Mouse (Mus musculus) activated CD4-positive, CD25-positive, alpha-beta regulatory T cell, adult 4 months (primary cell): ENCODE measurements around the gene Dohh. TPM values are rescaled to one million over a fixed set of nuclear protein-coding genes. Genes with fewer than 3 reads are reported as not detected.

Experiments
- ATAC-seq: one replicate; pipeline ENCODE4 v1.8.0; 2017
- polyA plus RNA-seq, 2 experiments: library from polyadenylated mRNA; unstranded; fragments of 100-300 nt; shearing (Covaris generic); gene quantifications; one replicate each; pipeline ENCODE4 v1.2.1; 2017

Dohh gene
- polyA plus RNA-seq, 2 experiments from 2014 or later: 12.7 to 13.7 TPM

DNA sequence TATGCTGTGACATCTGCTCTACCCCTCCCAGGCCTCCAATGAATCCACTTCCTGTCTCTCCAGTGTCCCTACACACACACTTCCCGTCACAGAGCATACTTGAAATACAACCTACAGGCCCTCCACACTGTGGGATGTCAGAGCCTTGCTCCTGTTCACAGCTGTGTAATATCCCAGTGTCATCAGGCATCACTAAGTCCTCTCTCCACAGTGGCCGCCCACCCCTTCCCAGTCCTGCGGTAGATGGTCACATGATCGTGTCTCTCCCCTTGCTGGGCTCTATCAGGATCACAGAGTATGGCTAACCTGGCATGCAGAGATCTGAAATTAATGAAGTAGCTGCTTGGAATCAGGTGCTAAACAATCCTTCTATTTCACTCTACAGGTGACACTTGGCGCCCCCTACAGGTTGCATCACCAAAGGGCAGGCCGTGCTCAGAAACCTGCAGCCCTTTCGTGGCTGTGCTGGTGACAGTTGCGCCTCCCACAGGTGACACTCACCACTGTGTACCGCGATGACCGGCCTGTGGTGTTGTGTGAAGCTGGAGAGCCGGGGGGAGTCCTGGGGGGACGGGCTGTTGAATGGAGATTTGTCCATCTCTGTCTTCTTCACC, 21.5 kb downstream of the Dohh start:
- peak; percentile 13 for ATAC-seq

- no peak for ATAC-seq
These were observed 22.5 kb downstream of the Dohh start for GRCm38 (mm10) chr10:81406504-81407440.

GRCm38 (mm10) chr10:81407539-81408423, 23.6 kb downstream of the Dohh start:
- peak; percentile 82 for ATAC-seq

GRCm38 (mm10) chr10:81408424-81408729, 24.1 kb downstream of the Dohh start:
- no peak for ATAC-seq

GRCm38 (mm10) chr10:81408871-81409291, 24.7 kb downstream of the Dohh start:
- no peak for ATAC-seq

DNA sequence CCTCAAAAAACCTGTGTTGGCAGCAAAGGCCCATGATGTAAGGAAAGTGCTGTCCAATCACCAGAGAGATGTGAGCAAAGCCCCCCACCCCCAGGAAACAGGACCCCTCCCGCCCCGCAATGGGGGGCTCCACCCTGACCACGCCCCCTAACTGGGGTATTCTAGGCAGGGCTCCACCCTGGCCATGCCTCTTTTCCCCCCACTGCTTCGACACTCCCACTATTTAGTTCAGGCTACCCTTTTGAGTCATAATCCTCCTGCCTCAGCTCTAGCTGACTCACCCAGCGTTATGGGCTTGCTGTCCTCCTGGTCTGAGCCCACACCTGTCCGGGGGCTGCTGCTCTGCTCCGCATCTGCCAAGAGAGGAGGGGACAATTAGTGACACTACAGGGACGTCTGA, 25.1 kb downstream of the Dohh start:
- no peak for ATAC-seq

DNA sequence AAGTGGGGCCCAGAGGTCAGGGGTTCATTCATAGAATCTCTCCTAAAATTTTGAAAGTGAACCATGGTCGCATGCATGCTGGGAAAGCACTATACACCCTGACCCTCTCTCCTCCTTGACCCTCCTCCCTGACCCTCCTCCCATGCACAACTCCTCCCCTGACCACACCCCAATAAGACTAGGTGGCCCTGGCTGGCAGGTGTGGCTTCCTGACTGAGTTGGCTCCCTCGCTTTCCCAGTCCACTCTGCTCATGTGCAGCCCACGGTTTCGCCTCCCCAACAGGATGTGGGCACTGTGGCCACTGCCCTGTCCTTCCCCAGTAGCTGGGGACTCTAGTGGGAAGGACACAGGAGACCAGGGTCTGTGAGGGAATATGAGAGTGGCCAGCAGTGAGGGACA, 26.1 kb downstream of the Dohh start:
- ATAC-seq: no peak

DNA sequence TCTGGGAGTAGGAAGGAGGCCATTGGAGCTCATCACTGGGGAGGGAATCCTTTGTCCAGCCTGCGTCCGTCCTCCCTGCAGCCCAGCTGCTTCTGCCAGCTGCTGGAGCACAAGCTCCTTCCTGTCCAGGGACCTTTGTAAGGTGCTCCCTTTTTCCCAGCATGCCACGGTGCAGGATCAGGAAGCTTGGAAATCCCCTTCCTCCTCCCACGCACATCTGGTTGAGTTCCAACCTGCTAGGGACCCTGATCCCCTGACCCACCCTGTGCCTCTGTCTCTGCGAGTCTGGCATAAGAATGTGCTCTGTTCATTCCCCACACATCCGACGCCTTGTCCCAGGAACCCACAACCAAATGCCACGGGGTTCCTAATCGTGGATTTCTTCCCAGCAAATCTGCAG, 26.8 kb downstream of the Dohh start:
- ATAC-seq: no peak

- ATAC-seq: no peak
These were observed 27.5 kb downstream of the Dohh start for GRCm38 (mm10) chr10:81411471-81412400.

- ATAC-seq: no peak
These were observed 28.5 kb downstream of the Dohh start for GRCm38 (mm10) chr10:81412586-81413309.

DNA sequence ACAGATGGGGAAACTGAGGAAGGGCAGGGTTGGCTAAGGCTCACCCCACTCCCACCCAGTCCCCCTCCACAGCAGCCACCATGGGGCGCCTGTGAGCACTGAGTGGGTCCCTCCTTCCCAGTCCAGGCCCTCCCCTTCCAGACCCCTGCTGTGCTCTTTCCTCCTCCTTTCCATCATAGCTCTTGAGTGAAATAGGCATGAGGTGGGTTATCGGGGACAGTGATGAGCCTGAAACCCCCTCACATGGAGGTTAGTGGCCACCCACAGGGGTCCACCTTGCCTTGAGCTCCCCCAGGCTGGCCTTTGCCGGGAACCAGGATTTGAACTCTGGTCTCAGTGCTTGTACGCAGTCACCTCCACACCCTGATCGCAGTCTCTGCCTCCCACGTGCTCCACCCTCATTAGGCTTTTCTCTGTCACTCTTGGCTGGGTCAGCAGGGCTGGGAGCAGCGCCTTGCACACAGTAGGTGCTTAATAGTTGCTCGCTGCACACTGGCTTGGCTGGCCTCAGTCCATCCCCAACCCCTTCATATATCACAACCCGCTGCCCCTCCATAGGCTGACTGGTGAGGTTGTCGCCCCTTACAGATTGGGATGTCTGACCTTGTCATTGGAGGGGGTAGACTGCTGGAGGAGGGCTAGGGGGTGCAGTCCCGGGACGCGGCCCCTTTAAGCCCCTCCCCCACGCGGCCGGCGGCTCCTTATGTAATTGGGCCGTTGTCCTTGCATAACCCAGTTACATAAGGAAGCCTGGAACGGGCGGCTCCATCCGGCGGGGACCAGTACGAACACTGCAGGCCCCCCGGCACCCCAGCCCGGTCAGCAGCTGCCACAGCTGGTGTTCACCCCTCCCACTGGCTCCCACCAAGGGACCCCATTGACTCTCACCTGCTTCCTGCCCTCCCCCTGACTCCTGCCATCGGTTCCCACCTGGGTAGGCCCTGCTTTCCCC, 29.4 kb downstream of the Dohh start:
- ATAC-seq: no peak

DNA sequence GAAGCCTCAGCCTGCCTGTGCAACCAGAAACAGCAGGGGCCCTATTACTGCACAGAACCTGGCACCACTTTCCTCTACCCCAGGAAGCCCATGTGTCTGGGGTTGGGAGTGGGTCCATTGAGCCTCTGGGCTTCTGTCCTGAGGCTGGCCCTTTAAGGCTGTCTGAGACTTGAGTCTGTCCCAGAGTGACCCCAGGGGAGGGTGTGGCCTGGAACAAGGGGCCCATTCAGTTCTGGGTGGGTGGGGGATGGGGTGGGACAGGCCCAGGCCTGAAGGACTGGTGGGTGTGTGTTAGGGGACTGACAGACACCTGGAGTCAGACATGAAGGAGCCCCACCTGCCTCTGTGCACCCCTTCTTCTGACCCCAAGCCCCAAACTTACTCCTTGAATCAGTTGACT, 30.5 kb downstream of the Dohh start:
- ATAC-seq: no peak

DNA sequence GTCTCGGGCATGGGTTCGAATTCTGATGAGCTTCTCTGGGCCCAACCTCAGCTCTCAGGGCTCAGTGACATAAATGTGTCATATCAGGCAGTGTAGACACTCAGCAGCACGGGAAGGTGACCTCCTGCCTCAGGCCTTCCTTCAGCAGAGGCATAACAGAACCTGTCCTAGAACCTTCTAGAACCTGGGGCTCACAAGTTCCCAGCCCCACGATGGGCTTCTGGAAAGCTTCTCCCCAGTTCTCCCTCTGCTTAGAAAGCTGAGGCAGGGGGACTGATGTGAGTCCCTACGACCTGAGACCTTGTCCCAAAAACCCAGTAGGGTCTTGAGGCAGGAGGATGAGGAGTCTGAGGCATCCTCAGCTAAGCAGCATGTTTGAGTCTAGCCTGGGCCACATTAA, 30.9 kb downstream of the Dohh start:
- no peak for ATAC-seq

DNA sequence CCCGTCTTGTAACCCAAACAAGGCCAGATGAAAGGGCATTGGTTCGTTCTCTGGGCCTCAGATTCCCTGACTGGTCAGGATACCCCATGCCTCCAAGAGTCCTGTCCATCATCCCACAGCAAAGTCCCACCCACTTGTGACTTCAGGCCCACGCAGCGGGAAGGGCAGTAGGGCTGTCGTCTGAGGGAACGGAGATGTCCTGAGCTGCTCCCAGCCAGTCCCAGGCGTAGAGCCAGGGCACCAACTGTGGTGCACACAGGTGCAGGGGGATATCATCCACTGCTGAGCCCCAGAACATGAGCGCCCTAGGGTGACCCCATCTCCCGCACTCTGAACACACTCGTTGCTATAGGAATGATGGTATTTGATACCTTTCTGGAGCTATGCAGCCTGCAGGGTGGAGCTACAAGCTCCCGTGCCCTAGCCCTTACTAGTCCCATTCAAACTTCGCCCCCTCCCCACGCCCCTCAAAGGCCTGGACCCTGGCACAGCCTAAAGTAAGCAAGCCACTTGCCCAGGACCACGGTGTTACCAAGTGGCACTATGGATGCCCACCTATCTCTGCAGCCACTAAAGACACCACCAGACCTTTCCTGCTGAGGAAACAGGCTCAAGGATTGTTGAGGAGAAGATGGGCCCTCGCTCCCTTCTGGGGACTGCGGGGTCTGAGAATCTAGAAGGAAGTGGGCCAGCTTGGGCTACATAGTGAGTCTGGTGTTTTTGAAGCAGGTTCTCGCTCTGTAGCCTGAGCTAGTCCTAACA, 31.5 kb downstream of the Dohh start:
- no peak for ATAC-seq

GRCm38 (mm10) chr10:81416581-81417226, 32.5 kb downstream of the Dohh start:
- no peak for ATAC-seq

- ATAC-seq: no peak
These were observed 33.3 kb downstream of the Dohh start for GRCm38 (mm10) chr10:81417227-81418215.
